Mouse (Mus musculus) myocyte (in vitro differentiated cells): ENCODE data around the gene Slc12a5. TPM values are rescaled to one million over a fixed set of nuclear protein-coding genes. Genes with fewer than 3 reads are reported as not detected.
A peak's percentile ranks its signal among the peaks of the same experiment; 100 is the strongest.

Experiments
- H3K27me3 ChIP-seq: one replicate; pipeline ENCODE4 v1.6.1; 2011; ENCODE audit not compliant: control insufficient read depth, insufficient read depth, insufficient read length
- H3K36me3 ChIP-seq: one replicate; pipeline ENCODE4 v1.6.1; 2011; ENCODE audit not compliant: control insufficient read depth, insufficient read depth
- H3K4me2 ChIP-seq: one replicate; pipeline ENCODE4 v1.6.1; 2011; ENCODE audit warnings: low read depth, control low read depth
- H3K4me3 ChIP-seq: one replicate; pipeline ENCODE4 v1.5.1; 2011; ENCODE audit warnings: mild to moderate bottlenecking, control low read depth, moderate library complexity
- H3K79me2 ChIP-seq: one replicate; pipeline ENCODE4 v1.6.1; 2011; ENCODE audit not compliant: control insufficient read depth, insufficient read depth
- H3ac ChIP-seq: one replicate; pipeline ENCODE4 v1.6.1; 2011; ENCODE audit not compliant: control insufficient read depth, insufficient read length
- CEBPB ChIP-seq: IDR thresholded peaks from 2 replicates; pipeline ENCODE4 v1.6.1; 2011; ENCODE audit warnings: mild to moderate bottlenecking, moderate library complexity; ENCODE audit not compliant: poor library complexity, insufficient read depth, severe bottlenecking
- E2F4 ChIP-seq: IDR thresholded peaks from one replicate; pipeline ENCODE4 v1.6.1; 2011; ENCODE audit warnings: mild to moderate bottlenecking, control low read depth, moderate library complexity; ENCODE audit not compliant: insufficient read depth
- MAX ChIP-seq: IDR thresholded peaks from one replicate; pipeline ENCODE4 v1.6.1; 2011; ENCODE audit warnings: low read depth, mild to moderate bottlenecking, control low read depth
- MYOD1 ChIP-seq, 3 experiments: IDR thresholded peaks; one replicate each; pipeline ENCODE4 v1.6.1; 2011; ENCODE audit warnings: control low read depth in 2 of 3, low read depth in 2 of 3, mild to moderate bottlenecking in 2 of 3, moderate library complexity in 1 of 3; ENCODE audit not compliant: insufficient read length in 2 of 3, control insufficient read depth in 1 of 3
- MYOG ChIP-seq, 3 experiments: IDR thresholded peaks; one replicate each; pipeline ENCODE4 v1.6.1; 2011; ENCODE audit warnings: control low read depth in 2 of 3, low read depth in 2 of 3, mild to moderate bottlenecking in 2 of 3; ENCODE audit not compliant: insufficient read length in 2 of 3, control insufficient read depth in 1 of 3, insufficient read depth in 1 of 3
- POLR2A ChIP-seq: IDR thresholded peaks from one replicate; pipeline ENCODE4 v1.6.1; 2011; ENCODE audit warnings: low read depth, mild to moderate bottlenecking, control low read depth, moderate library complexity; ENCODE audit not compliant: insufficient read length
- POLR2AphosphoS2 ChIP-seq: IDR thresholded peaks from one replicate; pipeline ENCODE4 v1.6.1; 2011; ENCODE audit warnings: low read depth, control low read depth; ENCODE audit not compliant: insufficient read length
- REST ChIP-seq: IDR thresholded peaks from one replicate; pipeline ENCODE4 v1.6.1; 2011; ENCODE audit warnings: mild to moderate bottlenecking, control low read depth, moderate library complexity; ENCODE audit not compliant: insufficient read depth, insufficient read length
- SRF ChIP-seq: IDR thresholded peaks from one replicate; pipeline ENCODE4 v1.6.1; 2011; ENCODE audit warnings: low read depth; ENCODE audit not compliant: control insufficient read depth, insufficient read length
- TCF12 ChIP-seq: IDR thresholded peaks from one replicate; pipeline ENCODE4 v1.6.1; 2011; ENCODE audit warnings: mild to moderate bottlenecking, control low read depth; ENCODE audit not compliant: poor library complexity, insufficient read depth, severe bottlenecking
- TCF3 ChIP-seq: IDR thresholded peaks from one replicate; pipeline ENCODE4 v1.6.1; 2011; ENCODE audit warnings: low read depth, control low read depth; ENCODE audit not compliant: insufficient read length
- USF1 ChIP-seq: IDR thresholded peaks from one replicate; pipeline ENCODE4 v1.6.1; 2011; ENCODE audit warnings: low read depth, mild to moderate bottlenecking, control low read depth, moderate library complexity
- polyA plus RNA-seq: library from polyadenylated mRNA; unstranded; fragments of >200 nt; fragmentation: generic; extraction: Trizol; gene quantifications from one replicate; pipeline ENCODE4 v1.2.1, GENCODE M21; 2012; ENCODE audit warnings: missing spikeins

Gene Slc12a5
- polyA plus RNA-seq, 1 experiment, result 0.52 TPM

- Histone ChIP-seq H3K79me2 (no peaks in the 10 kb centered on the region), H3K36me3 (no peaks in the 10 kb centered on the region), H3K4me3 (no peak overlapping the region), H3K27me3 (peaks cover 11% of the 10 kb centered on the region), H3K4me2 (no peak overlapping the region), H3ac (no peak overlapping the region)
- TF ChIP-seq REST, result no peak
- no peak for TF ChIP-seq MYOD1 (IDR thresholded peaks at IDR 0.05; ENCODE audit: control insufficient read depth in 1 of 3, insufficient read length in 2 of 3, low read depth in 2 of 3)
These were observed 35.4 kb downstream of the Slc12a5 start for GRCm38 (mm10) chr2:164995976-164996375.

GRCm38 (mm10) chr2:164996848-164997720 is 36.5 kb downstream of the Slc12a5 start:
- H3K36me3 ChIP-seq, result no peaks in the 10 kb centered on the region
- H3K4me2 ChIP-seq, result no peak overlapping the region
- TF ChIP-seq E2F4, result no peak
- no peak for TF ChIP-seq MYOG (IDR thresholded peaks at IDR 0.05; ENCODE audit: control insufficient read depth in 1 of 3, insufficient read depth in 1 of 3, insufficient read length in 2 of 3, low read depth in 2 of 3)
- no peak for TF ChIP-seq MAX
- TF ChIP-seq SRF, result no peak
- no peak for TF ChIP-seq POLR2A
- no peak for TF ChIP-seq REST
- no peak for TF ChIP-seq MYOD1 (IDR thresholded peaks at IDR 0.05; ENCODE audit: control insufficient read depth in 1 of 3, insufficient read length in 2 of 3, low read depth in 2 of 3)
- TF ChIP-seq USF1, result no peak
- TF ChIP-seq CEBPB, result no peak
- no peak for TF ChIP-seq TCF3
- TF ChIP-seq POLR2AphosphoS2, result no peak
- no peak for TF ChIP-seq TCF12
- H3ac ChIP-seq, result no peak overlapping the region
- no peak overlapping the region for H3K4me3 ChIP-seq
- H3K27me3 ChIP-seq, result no peaks in the 10 kb centered on the region
- no peaks in the 10 kb centered on the region for H3K79me2 ChIP-seq

GRCm38 (mm10) chr2:164997721-164998428 is 37.3 kb downstream of the Slc12a5 start:
- H3ac ChIP-seq, result no peak overlapping the region
- TF ChIP-seq E2F4, result no peak
- TF ChIP-seq POLR2AphosphoS2, result peak; percentile 7
- H3K4me2 ChIP-seq, result no peak overlapping the region
- no peaks in the 10 kb centered on the region for H3K27me3 ChIP-seq
- no peaks in the 10 kb centered on the region for H3K36me3 ChIP-seq
- H3K79me2 ChIP-seq, result no peaks in the 10 kb centered on the region
- H3K4me3 ChIP-seq, result no peak overlapping the region

DNA sequence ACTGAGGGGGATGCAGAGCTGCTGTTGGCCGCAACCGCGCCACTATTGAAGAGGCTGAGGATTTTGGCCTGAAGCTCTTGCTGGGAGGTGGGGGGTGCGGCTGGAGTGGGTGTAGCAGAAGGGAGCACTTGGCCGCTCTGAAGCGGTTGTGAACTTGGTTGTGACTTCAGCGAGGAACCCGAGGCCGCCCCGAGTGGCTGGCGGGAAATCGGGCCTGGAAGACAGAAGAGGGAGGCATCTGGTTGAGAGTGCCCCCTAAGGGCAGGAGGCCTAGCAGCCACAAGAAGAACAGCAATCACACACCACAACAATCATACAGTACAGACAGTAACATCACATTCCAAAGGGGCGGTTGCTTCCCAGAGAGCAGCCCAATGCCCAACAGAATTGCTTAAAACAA is 41.4 kb downstream of the Slc12a5 start:
- TF ChIP-seq USF1, result no peak
- no peak for TF ChIP-seq POLR2A
- Histone ChIP-seq H3K4me2 (no peak overlapping the region), H3K27me3 (no peaks in the 10 kb centered on the region), H3K36me3 (peaks cover 31% of the 10 kb centered on the region), H3K4me3 (no peak overlapping the region), H3K79me2 (no peaks in the 10 kb centered on the region), H3ac (no peak overlapping the region)

DNA sequence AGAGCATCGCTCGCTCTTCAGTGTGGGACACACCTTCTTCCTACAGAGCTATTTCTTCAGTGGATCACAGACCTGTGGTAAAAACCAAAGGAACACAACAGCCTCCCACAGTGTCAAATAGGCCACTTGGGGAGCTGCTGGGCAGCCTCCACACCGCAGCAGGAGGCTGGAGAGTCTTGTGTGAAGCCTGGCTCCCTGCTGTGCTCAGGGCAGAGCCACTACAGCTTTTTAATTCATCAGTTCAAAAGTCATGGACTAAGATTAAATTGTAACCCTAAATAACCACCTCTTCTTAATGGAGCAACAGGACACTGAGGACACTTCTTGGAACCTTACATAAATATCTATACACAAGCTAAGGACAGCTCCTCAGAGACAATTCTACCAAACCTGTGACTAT is 42.5 kb downstream of the Slc12a5 start:
- Histone ChIP-seq H3ac (no peak overlapping the region), H3K36me3 (peaks cover 40% of the 10 kb centered on the region), H3K4me3 (no peak overlapping the region), H3K27me3 (no peaks in the 10 kb centered on the region), H3K4me2 (no peak overlapping the region), H3K79me2 (no peaks in the 10 kb centered on the region)
- no peak for TF ChIP-seq USF1
- no peak for TF ChIP-seq TCF12
- TF ChIP-seq E2F4, result no peak
- TF ChIP-seq POLR2AphosphoS2, result no peak
- no peak for TF ChIP-seq SRF
- TF ChIP-seq CEBPB, result no peak
- no peak for TF ChIP-seq POLR2A
- TF ChIP-seq MYOG (IDR thresholded peaks at IDR 0.05; ENCODE audit: control insufficient read depth in 1 of 3, insufficient read depth in 1 of 3, insufficient read length in 2 of 3, low read depth in 2 of 3), result no peak
- TF ChIP-seq MYOD1 (IDR thresholded peaks at IDR 0.05; ENCODE audit: control insufficient read depth in 1 of 3, insufficient read length in 2 of 3, low read depth in 2 of 3), result no peak
- no peak for TF ChIP-seq TCF3
- no peak for TF ChIP-seq MAX
- TF ChIP-seq REST, result no peak
